Mouse (Mus musculus) telencephalon, adult 2 months (tissue): ENCODE results near the gene Cd38.

Experiments used
- DNase-seq: peaks from one replicate; pipeline ENCODE4 v3.0.0-alpha.2; 2011; ENCODE audit warnings: low read depth, low spot score

The Cd38 gene

GRCm38 (mm10) chr5:43947330-43947977 is 79.1 kb downstream of the Cd38 start:
- no peak for DNase-seq

GRCm38 (mm10) chr5:43948111-43948743 is 79.9 kb downstream of the Cd38 start:
- DNase-seq, result no peak

GRCm38 (mm10) chr5:43948748-43949275 is 80.5 kb downstream of the Cd38 start:
- DNase-seq, result no peak

- DNase-seq, result no peak
Observed at GRCm38 (mm10) chr5:43953241-43953640, 84.9 kb downstream of the Cd38 start.

GRCm38 (mm10) chr5:43959884-43960440 is 91.6 kb downstream of the Cd38 start:
- DNase-seq, result no peak

GRCm38 (mm10) chr5:43961056-43961455 is 92.7 kb downstream of the Cd38 start:
- no peak for DNase-seq
